Mouse (Mus musculus) brain, embryonic 14.5 days (tissue): ENCODE data around the gene 6430571L13Rik.

Source experiments
- CTCF ChIP-seq: fragments of 200-500 bp; IDR thresholded peaks from 2 replicates; pipeline ENCODE4 v1.5.1; 2012; ENCODE audit warnings: inconsistent platforms, mild to moderate bottlenecking, moderate library complexity, borderline replicate concordance; ENCODE audit not compliant: insufficient read depth, insufficient read length; ENCODE audit errors: extremely low read depth
- POLR2A ChIP-seq: fragments of 200-500 bp; IDR thresholded peaks from 2 replicates; pipeline ENCODE4 v1.6.1; 2012; ENCODE audit warnings: mild to moderate bottlenecking, inconsistent platforms, borderline replicate concordance; ENCODE audit not compliant: poor library complexity, insufficient read depth, insufficient read length, severe bottlenecking; ENCODE audit errors: extremely low read depth

GRCm38 (mm10) chr9:107368302-107368701 lies 27.9 kb downstream of the 6430571L13Rik start:
- TF ChIP-seq CTCF: no peak
- no peak for TF ChIP-seq POLR2A
